Mouse (Mus musculus): ENCODE measurements around the gene Wdr48.

Gene Wdr48

DNA sequence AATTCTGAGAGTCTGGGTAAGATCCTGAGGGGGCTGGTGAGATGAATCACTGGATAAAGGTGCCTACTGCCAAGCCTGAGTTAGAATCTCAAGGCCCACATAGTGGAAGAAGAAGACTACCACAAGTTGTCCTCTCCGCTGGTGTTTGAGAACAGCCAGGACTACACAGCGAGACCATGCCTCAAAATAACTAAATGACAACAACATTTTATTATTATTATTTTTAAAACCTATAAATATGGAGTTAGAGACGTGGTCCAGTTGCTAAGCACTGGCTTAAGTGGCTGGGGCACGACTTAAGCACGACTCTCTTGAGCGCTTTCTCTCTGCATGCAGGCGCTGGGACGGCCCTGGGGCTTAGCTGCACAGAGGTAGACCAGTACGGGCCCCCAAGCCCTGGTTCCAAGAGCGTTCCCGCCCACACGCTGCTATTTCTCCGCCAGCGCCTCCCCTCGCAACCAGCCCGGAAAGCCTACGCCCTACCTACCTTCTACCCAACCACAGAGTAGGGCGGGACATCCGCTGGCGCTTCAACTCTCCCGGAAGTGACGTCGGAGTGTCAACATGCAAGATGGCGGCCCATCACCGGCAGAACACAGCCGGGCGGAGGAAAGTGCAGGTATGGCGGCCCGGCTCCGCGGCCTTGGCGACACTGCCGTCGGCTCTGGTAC, at the start of gene Wdr48:
TSS of gene Wdr48 (plus strand) at position 540 of the 671 bp plus-strand sequence.
- peak; percentile 99 for DNase-seq (ENCODE audit: low spot score)

DNA sequence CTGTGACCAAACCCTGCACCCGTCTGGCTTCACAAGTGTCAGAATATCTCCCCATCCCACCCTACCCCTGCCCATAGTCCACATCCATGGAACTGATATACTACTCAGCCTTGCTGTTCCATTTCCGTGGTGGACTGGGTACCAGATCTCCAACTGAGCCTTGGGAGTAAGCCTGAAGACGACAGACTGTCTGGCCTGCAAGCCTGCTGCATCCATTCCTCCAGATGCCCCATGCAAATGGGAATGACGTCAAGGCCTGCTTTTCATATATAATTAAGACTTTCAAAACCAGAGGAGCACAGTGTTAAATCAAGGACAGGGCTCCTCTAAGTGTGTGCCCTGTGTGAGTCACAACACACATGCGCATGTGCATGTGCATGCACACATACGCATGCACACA, 47.5 kb upstream of the Wdr48 start:
- no peak for DNase-seq (ENCODE audit: low spot score)

DNA sequence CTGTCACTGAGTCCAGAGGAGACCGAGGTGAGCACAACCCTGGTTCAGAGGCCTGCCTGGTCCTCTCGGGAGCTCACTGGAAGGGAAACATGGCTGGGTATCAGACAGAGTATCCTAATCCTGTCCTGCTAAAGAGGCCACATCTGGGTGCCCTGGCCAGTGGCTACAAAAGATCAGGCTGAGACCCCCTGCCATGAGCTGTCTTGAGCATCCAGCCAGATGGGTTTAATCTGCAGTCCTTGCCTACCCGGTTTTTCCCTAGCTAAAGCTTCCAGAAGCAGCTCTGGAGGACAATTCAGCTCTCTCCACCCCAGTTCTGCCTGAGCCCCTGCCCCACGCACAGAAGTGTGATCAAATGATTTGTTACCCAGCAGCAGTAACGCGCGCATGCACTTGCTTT, 46.0 kb upstream of the Wdr48 start:
- DNase-seq (ENCODE audit: low spot score): no peak

DNA sequence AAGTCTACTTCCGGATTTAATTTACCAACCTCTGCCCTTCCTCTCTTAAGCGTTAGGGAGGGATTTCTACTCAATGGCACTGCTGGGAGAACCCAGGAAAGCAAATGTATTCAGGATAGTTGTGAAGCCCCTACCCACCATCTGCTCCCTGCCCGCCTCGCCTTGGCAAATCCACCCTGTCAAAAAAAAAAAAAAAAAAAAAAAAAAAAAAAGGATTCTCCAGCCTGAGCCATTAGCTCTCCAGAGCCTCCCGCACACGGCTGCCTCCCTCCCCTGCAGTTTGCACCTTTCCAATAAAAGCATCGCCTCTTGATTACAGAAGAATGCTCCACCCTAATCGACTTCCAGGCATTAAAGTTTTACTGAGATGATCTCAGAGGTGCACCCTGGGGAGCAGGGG, 45.5 kb upstream of the Wdr48 start:
- DNase-seq (ENCODE audit: low spot score): no peak

DNA sequence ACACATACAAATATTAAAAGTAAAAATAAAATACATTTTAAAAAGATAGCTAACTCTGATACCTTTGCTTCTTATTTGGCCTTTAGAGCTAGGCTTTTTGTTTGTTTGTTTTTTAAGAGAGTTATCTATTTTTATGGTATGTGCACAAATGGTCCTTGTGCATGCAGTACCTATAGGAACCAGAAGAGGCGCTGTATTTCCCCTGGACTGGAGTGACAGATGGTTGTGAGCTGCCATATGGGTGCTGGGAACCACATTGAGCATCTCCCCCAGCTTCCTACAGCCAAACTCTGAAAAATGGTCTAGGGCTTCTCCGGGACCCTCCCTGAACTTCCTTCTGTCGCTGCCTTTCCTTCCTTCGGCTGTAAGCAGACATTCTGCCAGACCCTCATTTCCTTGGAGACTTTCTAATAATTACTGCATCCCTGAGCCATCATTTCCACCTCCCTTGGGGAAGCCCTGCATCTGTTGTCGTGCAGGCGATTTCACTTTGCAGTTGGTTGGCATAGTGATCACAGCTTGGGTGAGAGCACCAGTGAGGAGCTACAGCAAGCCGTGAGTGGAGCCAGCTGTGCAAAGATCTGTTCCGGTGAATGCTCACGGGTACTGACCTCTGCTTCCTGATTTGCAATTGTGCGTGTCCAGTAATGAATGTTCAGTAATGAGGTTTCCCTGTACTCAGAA, 42.2 kb upstream of the Wdr48 start:
- no peak for DNase-seq (ENCODE audit: low spot score)

DNA sequence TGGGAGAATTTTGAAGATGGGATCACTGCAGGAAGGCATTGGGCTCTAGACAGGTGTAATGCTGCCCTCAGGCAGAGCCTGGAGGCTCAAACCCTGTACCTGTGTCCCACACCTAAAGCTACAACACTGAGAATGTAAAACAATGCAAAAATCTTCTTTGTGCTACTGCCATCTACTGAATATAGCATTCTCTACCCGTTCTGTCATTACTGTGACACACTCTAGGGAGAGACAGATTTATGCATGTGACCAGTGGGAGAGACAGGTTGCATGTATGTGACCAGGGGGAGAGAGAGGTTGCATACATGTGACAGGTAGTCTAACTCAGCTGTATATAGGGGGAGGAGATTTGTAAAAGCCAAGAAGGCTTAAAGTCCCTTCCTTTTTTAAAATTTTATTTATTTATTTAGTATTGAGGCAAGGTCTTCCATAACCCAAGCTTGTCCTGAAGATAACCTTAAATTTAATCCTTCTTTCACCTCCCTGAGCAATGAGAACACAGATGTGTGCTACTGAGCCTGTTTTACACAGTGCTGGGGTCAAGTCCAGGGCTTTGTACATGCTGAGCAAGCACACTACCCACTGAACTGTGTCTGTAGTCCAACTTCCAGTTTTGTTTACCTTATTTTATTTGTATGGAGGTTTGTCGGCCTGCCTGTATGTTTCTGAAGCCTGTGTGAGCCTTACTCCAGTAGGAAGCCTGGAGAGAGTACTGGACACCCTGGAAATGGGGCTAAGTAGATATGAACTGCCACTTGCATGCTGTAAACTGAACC, 41.4 kb upstream of the Wdr48 start:
- no peak for DNase-seq (ENCODE audit: low spot score)

DNA sequence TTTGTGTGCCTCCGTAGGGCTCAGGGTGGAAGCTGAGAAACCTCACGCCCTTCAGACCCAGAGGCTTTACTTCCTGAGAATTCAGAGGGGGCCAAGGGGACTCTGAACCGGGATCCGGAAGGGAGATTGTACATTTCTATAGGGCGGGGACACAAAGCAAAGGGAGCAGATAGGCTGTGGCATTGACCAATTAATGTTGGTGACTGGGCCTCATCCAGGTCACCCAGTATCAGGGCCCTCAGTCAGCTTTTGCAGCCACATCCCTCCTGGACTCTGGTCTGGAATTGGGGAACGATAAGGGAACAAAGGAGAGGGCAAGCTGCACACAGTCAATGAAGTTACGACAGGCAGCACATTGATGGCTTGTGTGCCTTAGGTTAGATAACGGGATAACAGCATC, 40.5 kb upstream of the Wdr48 start:
- no peak for DNase-seq (ENCODE audit: low spot score)

DNA sequence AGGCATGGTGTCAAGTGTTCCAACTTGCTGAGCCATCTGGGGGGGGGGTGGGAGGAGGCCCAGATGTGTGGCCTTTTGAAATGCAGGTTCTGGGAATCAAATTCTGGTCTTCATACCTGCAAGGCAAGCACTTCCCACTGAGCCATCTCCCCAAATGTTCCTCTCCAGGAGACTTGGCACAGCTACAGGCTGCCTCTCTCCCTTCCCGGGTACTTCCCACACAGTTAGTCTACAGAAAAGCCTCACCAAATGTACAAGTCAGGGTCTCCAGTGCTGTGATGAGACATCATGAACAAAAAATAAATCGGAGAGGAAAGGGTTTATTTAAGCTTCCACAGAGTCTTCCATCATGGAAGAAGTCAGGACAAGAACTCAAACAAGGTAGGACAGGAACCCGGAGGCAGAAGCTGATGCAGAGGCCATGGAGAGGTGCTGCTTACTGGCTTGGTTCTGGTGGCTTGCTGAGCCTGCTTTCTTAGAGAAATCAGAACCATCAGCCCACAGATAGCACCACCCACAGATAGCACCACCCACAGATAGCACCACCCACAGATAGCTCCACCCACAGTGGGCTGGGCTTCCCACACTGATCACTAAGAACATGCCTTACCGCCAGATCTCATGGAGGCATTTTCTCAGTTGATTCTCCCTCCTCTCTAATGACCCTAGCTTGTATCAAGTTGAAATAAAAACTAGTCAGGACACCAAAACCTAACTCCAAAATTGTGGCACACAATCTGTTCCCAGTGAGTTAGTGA, 7.4 kb upstream of the Wdr48 start:
- DNase-seq (ENCODE audit: low spot score): no peak

DNA sequence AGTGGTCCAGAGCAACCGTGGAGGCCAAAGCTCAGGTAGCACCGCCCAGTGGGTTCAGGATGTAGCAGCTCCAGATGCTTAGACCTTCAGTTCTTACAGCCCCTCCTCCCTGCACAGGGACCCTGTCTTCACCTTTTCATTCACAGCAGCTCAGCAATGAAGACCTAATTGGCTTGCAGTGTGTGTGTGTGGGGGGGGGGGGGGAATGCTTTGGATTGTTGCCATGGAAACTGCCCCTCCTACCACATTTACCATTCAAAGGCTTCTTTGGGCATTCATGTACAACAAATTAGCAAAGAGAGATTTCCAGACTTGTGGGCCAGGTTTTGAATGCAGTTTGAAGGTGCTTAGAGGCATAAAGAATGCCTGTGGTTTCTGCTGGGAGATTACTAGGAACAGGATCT, 5.8 kb upstream of the Wdr48 start:
- DNase-seq (ENCODE audit: low spot score): no peak

DNA sequence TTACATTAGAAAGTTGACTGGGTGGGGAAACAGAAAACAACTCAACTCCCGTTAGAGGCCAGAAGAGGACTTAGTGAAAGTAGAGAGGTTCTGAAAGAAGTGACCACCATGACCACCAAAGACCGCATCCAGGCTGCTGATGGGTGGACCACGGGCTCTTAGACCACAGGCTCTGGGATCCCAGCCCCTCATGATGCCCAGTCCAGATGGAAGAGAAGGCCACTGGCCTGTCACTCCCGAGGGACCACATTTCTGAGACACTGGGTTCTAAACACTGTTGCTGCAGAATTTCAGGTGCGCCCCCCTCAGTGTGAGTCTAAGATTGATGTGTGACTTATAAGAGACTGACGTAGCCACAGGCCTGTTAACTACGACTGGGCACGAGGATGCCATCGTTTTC, 5.2 kb upstream of the Wdr48 start:
- no peak for DNase-seq (ENCODE audit: low spot score)

DNA sequence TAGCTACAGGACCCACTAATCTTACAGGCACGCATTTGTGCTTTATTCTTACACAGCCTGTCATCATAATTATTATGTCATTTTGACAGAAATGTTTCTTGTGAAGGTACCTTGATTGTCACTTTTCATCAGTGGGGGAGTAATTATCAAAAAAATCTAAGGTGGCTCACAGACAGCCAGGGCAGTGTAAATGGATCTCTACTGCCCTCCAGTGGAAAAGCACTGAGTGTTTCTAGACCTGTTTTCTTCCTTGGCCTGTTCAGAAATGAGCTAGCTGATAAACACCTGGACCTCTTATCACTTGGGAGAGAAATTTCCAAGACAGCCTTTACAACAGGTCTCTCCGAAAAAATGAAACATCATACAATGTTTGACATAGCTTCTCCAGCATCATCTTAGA, 4.0 kb upstream of the Wdr48 start:
- peak; percentile 29 for DNase-seq (ENCODE audit: low spot score)

DNA sequence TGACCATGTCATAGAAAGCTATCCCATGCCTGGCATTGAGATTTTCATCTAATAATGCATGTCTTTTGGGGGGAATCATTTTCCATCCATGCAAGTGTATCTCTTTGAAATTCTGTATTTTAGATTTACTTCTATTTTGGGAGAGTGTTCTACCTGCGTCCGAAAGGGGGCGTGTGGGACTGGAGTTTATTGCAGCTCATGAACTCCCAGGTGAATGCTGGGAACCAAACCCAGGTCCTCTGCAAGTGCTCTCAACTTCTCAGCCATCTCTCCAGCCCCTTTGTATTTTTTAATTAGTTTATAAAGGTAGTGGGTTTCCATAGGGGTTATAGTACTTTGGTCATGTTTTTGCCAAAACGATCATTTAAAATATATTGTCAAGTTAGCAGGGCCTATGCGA, 797 bp upstream of the Wdr48 start:
- DNase-seq (ENCODE audit: low spot score): no peak

DNA sequence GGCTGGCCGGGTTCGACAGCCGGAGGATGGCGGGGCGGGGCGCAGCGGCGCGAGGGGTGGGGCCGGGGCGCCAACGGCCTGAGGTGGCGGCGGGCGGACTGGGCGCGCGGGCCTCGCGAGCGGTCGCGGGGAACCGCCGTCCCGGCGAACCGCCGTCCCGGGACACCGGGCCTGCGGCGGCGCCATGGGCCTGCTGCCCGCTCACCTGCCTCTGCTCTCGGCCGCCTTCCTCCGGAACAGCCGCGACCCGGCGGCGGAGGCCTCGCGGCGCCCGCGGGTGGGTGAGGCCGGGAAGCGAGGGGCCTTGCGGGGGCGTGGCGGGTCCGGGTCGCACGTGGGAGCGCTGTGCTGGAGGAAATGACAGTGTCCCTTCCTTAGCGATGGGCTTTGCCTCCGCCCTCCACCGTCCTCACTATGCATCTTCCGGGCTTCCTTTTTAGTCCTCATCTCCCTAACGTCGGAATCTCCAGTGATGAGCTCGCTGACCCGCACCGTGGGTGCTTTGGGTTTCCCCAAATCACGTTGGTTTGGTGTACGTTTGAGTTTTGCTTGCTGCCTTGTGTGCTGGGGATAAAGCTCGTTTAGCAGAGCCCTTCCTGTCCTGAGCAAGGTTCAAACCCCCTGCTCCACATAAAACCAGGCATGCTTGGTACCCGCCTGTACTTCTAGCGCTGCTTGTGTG, 503 bp downstream of the Wdr48 start:
- DNase-seq (ENCODE audit: low spot score): peak; percentile 30

DNA sequence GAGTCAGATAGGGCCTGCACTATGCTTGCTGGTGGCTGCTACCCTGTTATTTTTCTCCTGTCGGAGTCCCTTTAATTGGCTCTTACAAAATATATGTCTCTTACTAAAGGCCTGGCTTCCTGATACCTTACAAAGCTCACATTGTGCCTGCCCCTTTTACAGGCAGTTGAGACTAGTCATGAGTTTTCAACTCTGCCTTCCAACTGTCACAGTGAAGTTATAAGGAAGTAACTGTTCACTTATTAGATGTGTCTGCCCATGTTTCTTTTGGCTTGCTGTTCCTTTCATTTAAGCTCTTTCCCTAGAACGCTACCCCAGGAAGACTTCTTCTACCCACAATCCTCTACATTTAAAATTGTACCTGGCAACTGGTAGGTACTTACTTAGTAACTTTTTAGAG, 4.8 kb downstream of the Wdr48 start:
- no peak for DNase-seq (ENCODE audit: low spot score)

DNA sequence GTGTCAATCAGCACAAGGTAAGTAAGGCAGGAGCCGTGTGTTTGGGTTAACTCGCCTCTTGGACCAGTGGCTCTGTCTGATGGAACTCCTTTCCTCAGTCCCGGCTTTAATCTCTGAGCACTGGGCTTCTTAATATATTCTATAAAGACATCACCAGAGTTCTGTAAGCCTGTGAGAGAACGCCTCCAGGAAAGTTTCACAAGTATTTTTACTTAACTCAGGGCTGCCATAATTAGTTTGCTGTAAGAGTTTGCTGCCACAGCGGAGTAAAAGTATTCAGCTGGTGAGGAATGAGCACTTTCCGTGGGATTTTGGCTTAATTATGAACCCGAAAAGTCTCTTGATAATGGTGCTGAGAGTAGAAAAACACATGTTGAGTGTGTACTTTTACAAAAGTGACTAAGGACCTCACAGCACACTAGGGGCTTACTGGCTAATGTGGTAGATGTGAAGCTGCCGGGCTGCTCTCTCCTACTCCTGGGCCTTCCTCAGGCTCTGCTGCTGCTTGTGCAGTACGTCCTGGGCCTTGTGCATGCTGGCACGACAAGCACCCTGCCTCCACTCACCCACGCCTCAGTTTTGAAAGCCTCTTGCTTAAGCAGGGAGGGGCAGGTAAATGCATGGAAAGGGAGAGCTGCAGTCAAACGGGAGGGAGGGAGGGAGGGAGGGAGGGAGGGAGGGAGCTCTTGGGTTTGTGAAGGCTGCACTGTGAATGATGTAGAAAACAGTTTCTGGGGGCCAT, 7.9 kb downstream of the Wdr48 start:
- no peak for DNase-seq (ENCODE audit: low spot score)

DNA sequence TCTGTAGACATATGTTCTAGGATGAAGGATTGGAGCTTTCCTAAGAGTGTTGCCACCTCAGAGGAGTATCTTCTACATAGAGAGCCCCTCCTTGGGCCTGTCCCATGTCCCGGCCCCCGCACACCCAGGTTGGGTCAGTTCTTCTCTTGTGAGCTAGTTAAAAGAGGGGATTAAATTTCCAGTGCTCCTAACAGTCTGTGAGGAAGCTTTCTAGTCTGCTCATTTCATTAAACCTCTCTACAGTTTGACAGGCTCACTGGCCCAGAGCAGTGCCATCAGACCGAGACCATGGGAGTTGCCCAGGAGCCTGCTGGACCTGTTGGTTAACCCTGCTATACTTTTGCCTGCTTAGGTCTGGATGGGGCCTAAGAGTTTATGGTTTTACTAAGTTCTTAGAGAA, 14.0 kb downstream of the Wdr48 start:
- DNase-seq (ENCODE audit: low spot score): no peak

DNA sequence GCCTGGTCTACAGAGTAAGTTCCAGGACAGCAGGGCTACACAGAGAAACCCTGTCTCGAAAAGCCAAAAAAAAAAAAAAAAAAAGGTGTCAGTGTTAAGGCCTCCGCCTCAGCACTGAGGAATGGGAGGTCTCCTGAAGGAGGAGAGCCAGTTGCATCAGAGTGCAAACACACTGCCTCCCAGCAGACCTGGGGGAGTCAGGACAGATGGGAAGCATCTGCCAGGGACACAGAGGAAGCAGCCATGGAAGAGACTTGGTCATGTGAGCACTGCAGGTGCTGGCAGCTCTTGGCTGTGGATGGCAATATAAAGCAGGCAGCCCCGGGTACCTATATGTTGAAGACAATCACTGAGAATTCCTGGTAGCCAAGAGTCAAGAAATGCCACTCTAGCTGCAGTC, 15.3 kb downstream of the Wdr48 start:
- no peak for DNase-seq (ENCODE audit: low spot score)

DNA sequence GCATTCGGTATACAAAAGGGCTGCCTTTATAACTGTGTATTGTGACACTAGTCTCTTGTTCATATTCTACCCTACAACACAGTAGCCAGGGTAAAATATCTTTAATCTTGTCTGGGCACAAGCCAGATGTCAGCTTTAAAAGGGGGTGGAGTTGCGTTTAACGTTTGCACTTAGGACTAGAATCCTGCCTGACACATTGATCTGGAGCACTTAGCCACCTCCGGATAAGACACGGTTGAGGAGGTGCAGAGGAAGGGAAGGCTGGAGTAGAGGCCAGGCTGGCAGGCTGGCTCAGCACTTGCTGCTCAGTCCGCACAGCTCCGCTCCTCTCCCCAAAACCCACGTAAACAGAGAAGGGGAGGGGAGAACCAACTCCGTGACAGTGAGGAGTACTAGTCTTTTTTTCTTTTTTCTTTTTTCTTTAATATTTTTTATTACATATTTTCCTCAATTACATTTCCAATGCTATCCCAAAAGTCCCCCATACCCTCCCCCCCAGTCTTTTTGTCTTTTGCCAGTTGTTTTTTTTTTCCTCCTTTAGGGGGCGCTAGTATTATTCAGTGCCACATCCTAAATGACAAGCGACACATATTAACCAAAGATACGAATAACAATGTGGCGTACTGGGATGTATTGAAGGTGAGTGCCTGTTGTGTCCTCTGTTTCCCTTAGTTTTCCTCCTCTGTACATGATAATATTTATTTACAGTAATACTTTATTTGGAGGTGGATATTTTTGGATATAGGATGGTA, 18.6 kb downstream of the Wdr48 start:
- no peak for DNase-seq (ENCODE audit: low spot score)

DNA sequence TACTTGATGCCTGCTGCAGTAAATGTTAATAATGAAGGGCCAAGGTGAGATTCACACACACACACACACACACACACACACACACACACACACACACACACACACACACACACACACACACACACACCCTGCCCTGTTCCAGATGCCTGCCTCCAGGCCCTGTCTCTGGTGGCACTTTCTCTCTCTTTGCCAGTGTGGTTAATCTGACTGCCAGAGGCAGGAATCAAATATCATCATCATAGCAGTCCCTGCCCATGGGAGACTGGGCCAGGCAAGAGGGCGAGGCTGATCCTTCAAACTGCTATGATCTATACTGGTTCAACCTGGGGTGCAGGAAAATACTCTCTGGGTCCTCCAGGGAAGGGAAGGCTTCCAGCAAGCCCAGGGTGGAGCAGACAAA, 25.2 kb downstream of the Wdr48 start:
- DNase-seq (ENCODE audit: low spot score): no peak

DNA sequence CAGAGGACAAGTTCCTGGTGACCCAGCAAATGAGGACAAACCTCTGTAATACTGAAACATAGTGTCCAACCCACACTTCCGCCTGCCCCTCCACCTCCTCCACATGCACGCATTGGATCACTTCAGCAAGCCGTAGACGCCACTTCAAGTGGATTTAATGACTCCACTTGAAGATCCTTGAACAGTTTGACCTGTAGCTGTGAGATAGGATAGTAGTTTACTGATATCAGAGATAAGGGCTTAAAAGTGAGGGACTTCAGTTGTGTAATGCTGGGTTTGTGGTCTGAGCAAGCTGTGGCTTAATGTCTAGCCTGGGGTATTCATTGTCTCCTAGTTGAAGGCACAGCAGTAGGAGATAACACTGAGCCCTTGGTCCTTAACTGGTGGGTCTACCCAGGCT, 28.8 kb downstream of the Wdr48 start:
- no peak for DNase-seq (ENCODE audit: low spot score)

All from lung, postnatal 25 days (tissue).